Mouse (Mus musculus) myocyte (in vitro differentiated cells): Measurements from ENCODE around the gene Cpvl.

Experiments
- CEBPB ChIP-seq: IDR thresholded peaks from 2 replicates; pipeline ENCODE4 v1.6.1; 2011; ENCODE audit warnings: mild to moderate bottlenecking, moderate library complexity; ENCODE audit not compliant: poor library complexity, insufficient read depth, severe bottlenecking
- E2F4 ChIP-seq: IDR thresholded peaks from one replicate; pipeline ENCODE4 v1.6.1; 2011; ENCODE audit warnings: mild to moderate bottlenecking, control low read depth, moderate library complexity; ENCODE audit not compliant: insufficient read depth
- MAX ChIP-seq: IDR thresholded peaks from one replicate; pipeline ENCODE4 v1.6.1; 2011; ENCODE audit warnings: low read depth, mild to moderate bottlenecking, control low read depth
- MYOD1 ChIP-seq, 3 experiments: IDR thresholded peaks; one replicate each; pipeline ENCODE4 v1.6.1; 2011; ENCODE audit warnings: control low read depth in 2 of 3, low read depth in 2 of 3, mild to moderate bottlenecking in 2 of 3, moderate library complexity in 1 of 3; ENCODE audit not compliant: insufficient read length in 2 of 3, control insufficient read depth in 1 of 3
- MYOG ChIP-seq, 3 experiments: IDR thresholded peaks; one replicate each; pipeline ENCODE4 v1.6.1; 2011; ENCODE audit warnings: control low read depth in 2 of 3, low read depth in 2 of 3, mild to moderate bottlenecking in 2 of 3; ENCODE audit not compliant: insufficient read length in 2 of 3, control insufficient read depth in 1 of 3, insufficient read depth in 1 of 3
- POLR2A ChIP-seq: IDR thresholded peaks from one replicate; pipeline ENCODE4 v1.6.1; 2011; ENCODE audit warnings: low read depth, mild to moderate bottlenecking, control low read depth, moderate library complexity; ENCODE audit not compliant: insufficient read length
- POLR2AphosphoS2 ChIP-seq: IDR thresholded peaks from one replicate; pipeline ENCODE4 v1.6.1; 2011; ENCODE audit warnings: low read depth, control low read depth; ENCODE audit not compliant: insufficient read length
- SRF ChIP-seq: IDR thresholded peaks from one replicate; pipeline ENCODE4 v1.6.1; 2011; ENCODE audit warnings: low read depth; ENCODE audit not compliant: control insufficient read depth, insufficient read length
- TCF12 ChIP-seq: IDR thresholded peaks from one replicate; pipeline ENCODE4 v1.6.1; 2011; ENCODE audit warnings: mild to moderate bottlenecking, control low read depth; ENCODE audit not compliant: poor library complexity, insufficient read depth, severe bottlenecking
- TCF3 ChIP-seq: IDR thresholded peaks from one replicate; pipeline ENCODE4 v1.6.1; 2011; ENCODE audit warnings: low read depth, control low read depth; ENCODE audit not compliant: insufficient read length
- USF1 ChIP-seq: IDR thresholded peaks from one replicate; pipeline ENCODE4 v1.6.1; 2011; ENCODE audit warnings: low read depth, mild to moderate bottlenecking, control low read depth, moderate library complexity

DNA sequence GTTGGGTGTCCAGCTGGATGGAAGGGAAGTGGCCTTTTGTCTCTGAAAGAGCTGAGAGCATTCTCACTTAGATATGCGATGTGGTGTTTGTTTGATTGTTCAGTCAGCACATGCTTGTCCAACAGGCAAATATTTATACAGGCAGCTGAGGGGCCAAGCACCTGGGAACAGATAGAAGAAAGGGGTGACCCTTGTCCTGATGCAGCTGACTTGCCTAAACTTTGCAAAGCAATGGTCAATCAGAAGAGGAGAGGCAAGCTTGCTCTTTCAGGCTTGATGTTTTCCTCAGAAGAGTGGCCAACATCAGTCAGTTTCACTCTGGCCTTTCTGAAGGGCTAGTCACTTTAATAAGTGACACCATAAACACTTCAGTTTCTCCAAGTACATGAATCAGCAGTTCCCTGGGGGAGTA is 72.4 kb downstream of the Cpvl start:
- TF ChIP-seq POLR2A (no peak), POLR2AphosphoS2 (no peak), MAX (no peak), E2F4 (no peak), TCF12 (no peak), SRF (no peak), USF1 (no peak), TCF3 (no peak), MYOD1 (IDR thresholded peaks at IDR 0.05; ENCODE audit: control insufficient read depth in 1 of 3, insufficient read length in 2 of 3, low read depth in 2 of 3) (no peak), MYOG (IDR thresholded peaks at IDR 0.05; ENCODE audit: control insufficient read depth in 1 of 3, insufficient read depth in 1 of 3, insufficient read length in 2 of 3, low read depth in 2 of 3) (no peak), CEBPB (no peak)
